Mouse (Mus musculus) gastrocnemius, postnatal 10 days (tissue): ENCODE measurements around the gene Glyctk. TPM values are rescaled to one million over a fixed set of nuclear protein-coding genes. Genes with fewer than 3 reads are reported as not detected.
"Not testable (repeated sequence)": the region's sequence is repeated elsewhere in the genome, so short reads cannot be mapped to it uniquely, and the experiment has no call there.

Experiments used
- DNase-seq: peaks from one replicate; pipeline ENCODE4 v3.0.0; 2021; ENCODE audit warnings: mixed read lengths
- total RNA-seq, 2 experiments: library from RNA; stranded (reverse); gene quantifications; 2 replicates each; pipeline ENCODE4 v1.2.3; 2021

The Glyctk gene
- total RNA-seq, 2 experiments from 2014 or later = 0.78 to 0.90 TPM

DNA sequence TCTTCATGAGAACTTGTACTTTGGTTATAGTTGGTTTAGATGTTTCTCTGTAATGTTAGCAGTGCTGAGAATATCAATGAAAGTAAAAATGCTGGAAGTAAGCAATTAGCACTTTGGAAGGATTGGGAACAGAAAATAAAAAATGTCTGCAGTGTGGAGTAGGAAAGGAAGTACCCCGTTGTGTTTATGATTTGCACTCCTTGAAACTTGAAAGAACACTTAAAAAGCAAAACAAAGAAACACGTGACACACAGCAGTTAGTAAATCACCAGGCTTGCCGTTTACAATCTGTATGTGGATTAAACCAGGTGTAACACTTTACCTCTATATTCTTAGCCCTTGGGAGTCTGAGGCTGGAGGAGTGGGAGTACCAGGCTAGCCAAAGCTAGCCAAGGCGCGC, 18.8 kb upstream of the Glyctk start:
- DNase-seq = no peak

- DNase-seq = no peak
Observed at GRCm38 (mm10) chr9:106175552-106176200, 17.7 kb upstream of the Glyctk start.

- no peak for DNase-seq
Observed at GRCm38 (mm10) chr9:106173363-106173762, 15.4 kb upstream of the Glyctk start.

DNA sequence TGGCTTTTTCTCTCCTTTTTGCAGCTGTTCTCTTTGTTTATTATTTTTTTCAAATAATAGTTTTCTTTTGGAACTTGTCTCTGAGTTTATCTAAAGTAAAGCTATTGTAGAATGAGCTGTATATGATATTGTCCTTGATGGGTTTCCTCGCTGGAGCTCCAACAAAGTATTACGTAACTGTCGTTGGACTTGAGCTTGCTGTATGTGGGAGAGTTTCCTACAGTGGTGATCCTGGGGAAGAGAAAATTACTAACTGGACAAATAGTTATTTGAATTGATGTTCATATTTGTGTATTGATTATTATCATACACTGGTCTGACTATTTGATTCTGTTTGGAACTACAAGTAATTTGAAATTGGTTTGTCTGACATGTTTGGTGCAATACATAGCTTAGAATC, 14.6 kb upstream of the Glyctk start:
- no peak for DNase-seq

DNA sequence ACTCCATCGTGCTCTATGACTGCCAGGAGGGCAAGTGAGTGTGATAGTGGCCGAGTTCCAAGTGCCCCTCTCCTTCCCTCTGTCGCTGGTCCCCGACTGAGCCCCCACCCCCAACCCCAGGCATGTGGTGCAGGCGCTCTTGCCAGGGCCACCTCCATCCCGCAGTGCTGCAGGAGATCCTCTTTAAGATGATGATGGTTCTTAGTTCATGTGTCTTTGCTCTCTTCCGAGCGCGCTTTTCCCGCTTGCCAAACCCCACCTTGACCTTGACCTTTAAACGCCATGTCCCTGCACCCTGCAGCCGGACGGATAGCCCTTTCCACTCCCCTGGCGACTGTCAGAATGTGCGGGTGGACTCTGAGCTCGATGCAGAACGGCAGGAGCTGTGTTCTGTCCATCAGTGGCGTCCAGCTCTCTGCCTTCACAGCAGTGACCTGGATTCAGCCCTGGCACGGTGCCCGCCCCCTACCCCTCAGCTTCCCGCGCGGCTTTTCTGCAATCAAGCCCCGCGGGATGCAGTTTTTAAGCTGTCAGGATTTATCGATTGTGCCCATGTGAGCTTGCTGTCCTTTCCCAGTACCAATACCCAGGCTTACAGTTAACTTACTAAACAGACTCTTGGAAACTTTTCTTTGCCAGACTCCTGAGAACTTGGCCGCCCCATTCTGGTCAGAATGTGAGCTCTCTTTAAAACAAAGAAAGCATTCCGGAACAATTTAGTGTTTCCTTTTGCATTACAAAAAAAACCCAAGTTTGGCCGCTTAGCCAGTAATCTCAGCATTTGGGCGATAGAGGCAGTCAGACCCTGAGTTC, 13.6 kb upstream of the Glyctk start:
- DNase-seq = peak; percentile 82

GRCm38 (mm10) chr9:106170556-106171345, 12.8 kb upstream of the Glyctk start, which contains the start of gene Wdr82:
TSS of gene Wdr82 (plus strand) at chr9:106170928.
- DNase-seq = peak; percentile 88

GRCm38 (mm10) chr9:106169917-106170316, 12.0 kb upstream of the Glyctk start:
- no peak for DNase-seq

DNA sequence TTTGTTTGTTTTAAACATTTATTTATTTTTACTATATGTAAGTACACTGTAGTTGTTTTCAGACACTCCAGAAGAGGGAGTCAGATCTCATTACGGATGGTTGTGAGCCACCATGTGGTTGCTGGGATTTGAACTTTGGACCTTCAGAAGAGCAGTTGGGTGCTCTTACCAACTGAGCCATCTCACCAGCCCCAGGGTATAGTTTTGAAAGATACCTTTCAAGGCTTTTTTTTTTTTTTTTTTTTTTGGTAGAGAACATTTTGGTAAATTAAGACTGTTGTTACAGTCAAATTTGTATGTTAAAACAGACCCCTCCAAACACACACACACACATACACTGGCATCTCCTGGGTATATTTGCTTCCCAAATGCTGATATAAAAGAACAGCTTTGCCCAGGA, 11.1 kb upstream of the Glyctk start:
- DNase-seq = not testable (repeated sequence)

DNA sequence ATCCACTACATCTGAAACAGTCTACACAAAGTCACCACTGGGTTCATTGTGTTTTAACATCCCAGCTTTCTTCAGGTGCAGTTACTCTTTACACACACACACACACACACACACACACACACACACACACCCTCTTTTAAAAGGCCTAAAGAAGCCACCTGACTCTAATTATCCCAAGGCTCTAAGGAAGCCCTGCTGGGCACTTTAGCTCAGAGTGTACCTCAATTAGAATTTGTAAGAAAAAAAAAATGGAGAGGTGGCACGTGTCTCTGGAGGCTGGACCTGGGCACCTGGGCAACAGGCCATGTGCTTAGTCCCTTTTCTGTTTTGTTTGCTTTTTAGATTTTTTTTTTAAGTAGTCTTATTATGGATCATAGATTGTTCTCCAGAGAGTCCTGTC, 9.8 kb upstream of the Glyctk start:
- DNase-seq = no peak

DNA sequence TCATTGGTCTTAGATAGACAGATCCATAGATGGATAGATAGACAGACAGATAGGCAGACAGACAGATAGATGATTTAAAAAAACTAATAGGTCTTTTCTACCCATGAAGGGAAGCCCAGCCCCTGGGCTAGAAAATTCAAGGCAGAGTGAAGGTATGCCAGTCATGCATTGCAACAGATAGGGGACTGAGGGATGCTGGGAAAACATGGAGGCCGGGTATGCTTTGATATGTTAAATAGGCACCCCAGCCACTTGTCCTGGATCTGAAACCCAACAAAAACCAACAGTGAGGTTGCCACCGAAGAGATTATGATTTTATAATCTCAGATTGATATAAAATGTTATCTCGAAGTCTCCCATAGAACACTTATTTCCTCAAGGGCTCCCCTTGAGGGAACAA, 9.3 kb upstream of the Glyctk start:
- no peak for DNase-seq

DNA sequence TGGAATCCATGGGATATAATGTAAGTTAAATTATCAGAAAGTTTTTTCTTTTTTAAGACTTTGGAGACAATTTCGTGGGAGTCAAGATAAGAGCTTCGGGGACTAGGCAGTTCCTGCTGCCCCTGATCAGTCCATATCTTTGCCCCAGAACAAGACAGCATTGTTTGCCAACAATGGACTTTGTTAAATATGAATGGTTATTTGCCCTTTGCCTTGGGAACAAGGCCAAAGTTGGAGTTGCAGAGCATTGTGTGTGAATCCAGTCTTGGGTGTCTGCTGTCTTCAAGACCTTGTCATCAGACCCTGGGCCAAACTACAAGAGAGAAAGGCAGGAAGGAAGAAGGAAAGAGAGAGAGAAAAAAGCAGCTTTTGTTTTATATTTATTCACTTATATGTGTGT, 8.8 kb upstream of the Glyctk start:
- DNase-seq = no peak

DNA sequence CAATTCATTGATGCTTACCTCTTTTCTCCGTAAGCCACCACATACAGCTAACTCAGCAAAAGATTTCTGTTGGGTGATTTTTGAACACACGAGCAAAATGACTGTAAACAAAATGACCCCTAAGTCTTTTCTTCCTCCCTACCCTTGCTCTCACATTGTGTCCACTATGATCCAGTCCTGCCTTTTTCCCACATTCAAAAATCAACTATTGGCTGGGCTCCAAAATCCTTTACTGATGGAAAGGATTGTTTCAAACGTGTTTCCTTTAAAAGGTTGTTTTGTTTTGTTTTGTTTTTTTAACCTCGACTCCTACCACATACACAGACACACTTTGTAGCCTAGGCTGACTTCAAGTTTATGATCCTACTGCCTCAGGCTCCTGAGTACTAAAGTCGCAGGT, 2.5 kb upstream of the Glyctk start:
- DNase-seq = no peak

DNA sequence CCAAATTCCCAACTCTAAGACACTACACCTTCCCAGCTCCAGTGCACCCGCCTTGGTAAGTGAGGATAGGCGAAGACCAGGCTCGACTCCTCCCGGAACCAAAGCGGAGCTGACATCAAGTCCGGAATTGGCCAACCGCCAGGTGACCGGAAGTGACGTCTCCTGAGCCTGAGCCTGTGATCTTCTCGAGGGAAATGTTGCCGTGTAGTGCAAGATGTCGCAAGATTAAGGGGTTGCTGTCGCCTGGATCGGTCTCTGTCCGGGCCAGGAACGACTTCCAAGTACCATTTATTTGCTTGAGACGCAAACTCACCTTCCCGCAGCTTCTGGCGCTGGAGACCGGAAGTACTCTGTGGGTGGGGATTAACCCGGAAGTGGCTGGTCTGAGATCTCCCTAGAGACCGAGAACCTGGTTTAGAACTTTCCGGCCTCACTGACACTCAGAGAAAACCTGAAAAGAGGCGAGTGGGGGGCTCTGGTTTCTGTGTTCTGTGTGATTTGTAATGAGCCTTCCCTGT, 1.9 kb upstream of the Glyctk start:
- peak; percentile 100 for DNase-seq

DNA sequence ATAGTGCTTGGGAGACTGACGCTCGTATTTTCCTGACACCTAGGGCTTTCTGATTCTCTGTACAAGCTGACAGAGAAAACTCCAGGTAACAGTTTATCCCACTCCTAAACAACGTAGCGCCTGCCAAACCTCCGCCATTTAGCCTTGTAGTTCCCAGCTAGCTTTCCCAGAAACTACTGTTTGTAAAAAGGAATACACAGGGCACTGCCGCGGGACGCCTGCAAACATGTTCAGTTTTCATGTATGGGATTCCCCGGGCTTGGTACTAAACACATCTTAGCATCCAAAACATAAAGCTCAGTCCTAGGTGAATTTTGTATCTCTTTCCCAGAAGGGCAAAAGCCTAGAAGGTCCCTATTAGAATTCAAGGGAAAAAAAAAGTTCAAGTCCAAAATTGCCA, 1.3 kb upstream of the Glyctk start:
- no peak for DNase-seq

- no peak for DNase-seq
Observed at GRCm38 (mm10) chr9:106157623-106157925, 364 bp downstream of the Glyctk start.

DNA sequence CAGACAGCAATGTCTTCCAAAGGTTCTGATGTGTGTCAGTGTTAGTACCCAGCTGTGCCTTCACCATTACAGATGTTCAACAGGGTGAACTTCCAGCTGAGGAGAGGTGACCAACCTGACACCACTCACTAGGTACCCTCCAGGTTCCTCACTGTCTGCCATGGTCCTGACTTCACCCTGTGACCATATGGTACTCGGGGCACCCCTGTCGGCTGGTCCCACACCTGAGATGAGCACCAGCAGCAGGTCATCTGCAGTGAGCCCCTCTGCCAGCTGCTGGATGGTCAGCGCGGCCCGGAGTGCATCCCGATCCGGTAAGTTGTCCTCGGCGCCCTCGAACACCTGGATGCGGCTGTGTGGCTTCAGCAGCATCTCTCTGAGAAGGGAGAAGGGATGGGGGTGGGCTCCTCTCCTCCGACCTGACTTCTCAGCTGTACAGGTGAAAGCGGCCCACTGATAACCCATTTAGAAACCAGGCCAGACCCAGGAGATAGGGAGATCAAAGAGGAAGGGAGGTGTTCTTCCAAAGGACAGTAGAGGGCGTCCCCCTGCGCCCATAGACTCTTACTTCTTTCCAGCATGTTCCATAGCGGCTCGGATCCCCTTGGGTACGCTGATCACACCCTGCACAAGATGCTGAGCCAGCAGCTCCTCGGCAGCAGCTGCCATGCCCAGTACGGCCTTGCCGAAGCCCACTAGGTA, 866 bp downstream of the Glyctk start:
- DNase-seq = no peak

DNA sequence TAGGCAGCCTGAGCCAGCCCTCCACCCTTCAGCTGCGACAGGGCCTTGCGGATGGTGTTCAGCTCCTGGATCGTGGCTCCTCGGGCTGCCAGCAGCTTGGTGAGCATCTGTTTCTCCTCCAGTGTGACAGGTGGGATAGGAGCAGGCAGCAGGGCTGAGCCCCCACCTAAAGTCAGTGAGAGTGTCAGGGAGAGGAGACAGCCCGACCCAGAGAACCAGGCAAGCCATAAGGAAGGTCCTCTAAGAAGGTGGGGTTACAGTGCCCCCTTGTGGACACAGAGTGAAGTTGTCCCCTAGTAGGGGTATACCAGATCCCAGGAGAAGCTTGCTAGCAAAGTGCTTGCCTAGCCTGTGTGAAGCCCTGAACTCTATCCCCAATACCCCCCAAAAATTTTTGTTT, 1.5 kb downstream of the Glyctk start:
- DNase-seq = peak; percentile 43

GRCm38 (mm10) chr9:106154106-106154505, 3.8 kb downstream of the Glyctk start:
- DNase-seq = no peak

DNA sequence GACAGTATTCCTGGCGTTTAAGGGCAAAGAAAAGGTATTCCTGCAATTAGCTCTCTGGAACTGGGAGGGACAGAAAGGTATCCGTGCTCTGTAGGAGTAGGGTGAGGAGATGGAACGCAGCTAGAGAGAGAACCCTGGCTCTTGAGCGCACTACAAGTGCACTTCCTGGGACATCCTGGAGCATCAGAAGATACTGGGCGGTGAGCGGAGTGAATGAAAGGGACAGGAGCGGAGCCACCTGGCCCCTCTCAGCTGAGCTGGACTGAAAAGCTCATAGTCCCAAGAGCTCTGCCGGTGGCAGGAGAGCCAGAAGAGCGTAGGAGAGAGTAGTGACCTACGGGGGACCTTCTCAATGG, 8.6 kb downstream of the Glyctk start:
- DNase-seq = no peak

- no peak for DNase-seq
Observed at GRCm38 (mm10) chr9:106148541-106149398, 9.2 kb downstream of the Glyctk start.

- no peak for DNase-seq
Observed at GRCm38 (mm10) chr9:106147851-106148431, 10.0 kb downstream of the Glyctk start.
